In genomic region chr1:36307121-36307494, GRCm38 (mm10) we compare ENCODE assay signal across 8 mouse cellular contexts. TPM values are rescaled to one million over a fixed set of nuclear protein-coding genes. Genes with fewer than 3 reads are reported as not detected.
DNase-seq lines count a peak whose midpoint lies in the region; ATAC-seq lines count a peak whose summit lies in the region.

No protein-coding gene starts in this region.

- H3K9ac ChIP-seq in hindbrain, embryonic 15.5 days = no peak overlapping the region
- H3K9ac ChIP-seq in midbrain, embryonic 15.5 days = no peak overlapping the region

- H3K4me1 ChIP-seq in hindbrain, embryonic 15.5 days (replicated peaks) = peaks cover 23% of the 10 kb centered on the region
- peaks cover 14% of the 10 kb centered on the region for H3K4me1 ChIP-seq in midbrain, embryonic 15.5 days

- no peak for DNase-seq in cerebellum, adult 11 months
- DNase-seq in layer of hippocampus, adult 11-12 months (ENCODE audit: low spot score) = peak; percentile 40
- no peak for DNase-seq in layer of hippocampus, adult 9-10 months (ENCODE audit: low spot score)
- DNase-seq in ovary, postnatal 10 days (ENCODE audit: low spot score) = no peak
- no peak for DNase-seq in gastrocnemius, postnatal 36 days

- intact Hi-C loops in gastrocnemius, postnatal 36 days (cut with DNase I) = no loop called here

- no peak overlapping the region for H3K4me3 ChIP-seq in hindbrain, embryonic 15.5 days
- no peak overlapping the region for H3K4me3 ChIP-seq in midbrain, embryonic 15.5 days

- ATAC-seq in cerebellum, adult (ENCODE audit: insufficient number of reproducible peaks, low FRiP score, low TSS enrichment) = peak; percentile 7; the same call in 1 of the 2 replicates
- ATAC-seq in hindbrain, embryonic 15.5 days (ENCODE audit: low FRiP score, low read depth) = peak; percentile 13
- peak; percentile 35 for ATAC-seq in midbrain, embryonic 15.5 days (replicated peaks)

- H3K36me3 ChIP-seq in hindbrain, embryonic 15.5 days = no peaks in the 10 kb centered on the region
- H3K36me3 ChIP-seq in midbrain, embryonic 15.5 days (replicated peaks) = no peaks in the 10 kb centered on the region

- H3K27me3 ChIP-seq in hindbrain, embryonic 15.5 days = peaks cover 12% of the 10 kb centered on the region; the same call in 1 of the 2 replicates
- peaks cover 18% of the 10 kb centered on the region for H3K27me3 ChIP-seq in midbrain, embryonic 15.5 days (replicated peaks)

- H3K4me2 ChIP-seq in hindbrain, embryonic 15.5 days = no peak overlapping the region; the same call in 1 of the 2 replicates
- no peak overlapping the region for H3K4me2 ChIP-seq in midbrain, embryonic 15.5 days

- H3K9me3 ChIP-seq in hindbrain, embryonic 15.5 days = no peaks in the 10 kb centered on the region
- H3K9me3 ChIP-seq in midbrain, embryonic 15.5 days = no peaks in the 10 kb centered on the region

- no peak overlapping the region for H3K27ac ChIP-seq in hindbrain, embryonic 15.5 days (replicated peaks)
- H3K27ac ChIP-seq in midbrain, embryonic 15.5 days = no peak overlapping the region

- 68% methylated on average over 7 of the region's 7 CpGs for WGBS in hindbrain, embryonic 15.5 days
- WGBS in midbrain, embryonic 15.5 days = 73% methylated on average over 7 of the region's 7 CpGs

RNA-seq across cellular contexts. Expression of gene Arid5a, which starts 0.4 kb away (rescaled TPM):
- polyA plus RNA-seq in hindbrain, embryonic 15.5 days (2015; fragmentation: Nextera tagmentation; extraction: Ambion mirVana) = 6.6 and 6.7 TPM in 2 replicates
- 3.1 and 3.4 TPM in 2 replicates for polyA plus RNA-seq in midbrain, embryonic 15.5 days (2015; fragmentation: Nextera tagmentation; extraction: Ambion mirVana)
- 10 to 100 TPM; 10.7 to 11.8 TPM for total RNA-seq in gastrocnemius, postnatal 36 days (2021)

RNA-seq across cellular contexts. Expression of gene Neurl3, which starts 32.6 kb away (rescaled TPM):
- 1.6 TPM in 2 replicates for polyA plus RNA-seq in hindbrain, embryonic 15.5 days (2015; fragmentation: Nextera tagmentation; extraction: Ambion mirVana)
- polyA plus RNA-seq in midbrain, embryonic 15.5 days (2015; fragmentation: Nextera tagmentation; extraction: Ambion mirVana) = 1.1 and 1.4 TPM in 2 replicates
- total RNA-seq in gastrocnemius, postnatal 36 days (2021) = under 1 TPM; 0.31 to 0.72 TPM
